Mouse (Mus musculus): Measurements from ENCODE around the gene Isyna1.

DNA sequence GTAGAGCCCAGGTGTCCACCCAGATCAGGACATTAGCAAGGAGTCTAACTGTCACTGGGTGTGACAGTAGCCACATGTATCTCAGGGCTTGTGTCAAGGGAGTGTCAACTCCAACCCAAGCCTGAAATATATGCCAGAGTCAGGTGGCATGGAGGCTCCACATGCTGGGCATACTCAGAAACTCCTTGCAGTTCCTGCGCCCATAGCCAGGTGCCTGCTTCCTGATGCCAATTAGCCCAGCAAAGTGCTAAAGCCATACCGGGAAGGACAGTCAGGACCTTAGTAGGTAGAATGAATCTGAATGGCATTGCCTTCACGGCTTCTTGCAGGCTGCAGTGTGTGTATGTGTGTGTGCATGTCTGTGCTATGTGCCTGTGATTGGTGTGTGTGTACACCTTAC is 17.0 kb upstream of the Isyna1 start:
- no peak for TF ChIP-seq POLR2A (IDR thresholded peaks at IDR 0.05; ENCODE audit: extremely low read depth, insufficient read depth, low read length)
- TF ChIP-seq CTCF (IDR thresholded peaks at IDR 0.05; ENCODE audit: extremely low read depth, insufficient read depth, low read length): no peak
